1 mouse cellular context compared by ENCODE assay signal in the genomic region with DNA sequence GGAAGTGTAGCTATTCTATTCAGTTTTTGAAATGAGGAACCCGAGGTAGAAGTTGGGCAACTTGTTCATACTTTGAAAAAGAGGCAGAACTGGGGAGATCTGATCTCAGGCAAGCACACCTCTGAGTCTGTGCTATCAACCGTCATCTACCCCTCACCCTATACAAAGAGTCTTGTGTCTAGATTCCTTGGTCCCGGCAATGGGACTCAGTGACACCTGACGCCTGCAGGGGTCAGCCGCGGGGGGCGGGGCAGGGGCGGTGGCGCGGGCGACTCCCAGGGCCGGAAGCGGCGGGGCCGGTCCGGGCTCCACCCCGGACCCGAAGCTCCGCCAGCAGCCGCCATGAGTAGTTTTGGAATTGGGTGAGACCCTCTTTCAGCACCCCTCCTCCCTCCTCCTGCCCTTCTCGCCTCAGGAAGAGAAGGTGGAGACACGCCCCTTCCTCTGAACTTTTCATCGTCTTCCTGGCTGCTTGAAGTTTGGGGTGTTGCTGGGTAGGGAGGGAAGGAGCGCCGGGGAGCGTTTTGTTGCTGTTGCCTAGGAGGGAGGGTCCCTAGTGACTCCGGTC.
TF ChIP-seq lines count a peak whose summit lies in the region.

No protein-coding gene starts in this region.

TF ChIP-seq in CH12.LX, 34 proteins besides CTCF, POLR2A, EP300 and RAD21 (continued from another document):
- TF ChIP-seq BHLHE40 (IDR thresholded peaks at IDR 0.05; ENCODE audit: low read depth, low read length) (peak; percentile 13; the same call in 1 of the 2 replicates), PAX5 (IDR thresholded peaks at IDR 0.05; ENCODE audit: low read length) (no peak), JUN (IDR thresholded peaks at IDR 0.05; ENCODE audit: insufficient read depth, low read depth, low read length) (no peak), ZMIZ1 (IDR thresholded peaks at IDR 0.05; ENCODE audit: low read depth, low read length) (no peak), MAZ (IDR thresholded peaks at IDR 0.05; ENCODE audit: low read depth, low read length) (no peak), SIN3A (IDR thresholded peaks at IDR 0.05; ENCODE audit: low read length) (peak; percentile 80), ZKSCAN1 (IDR thresholded peaks at IDR 0.05; ENCODE audit: borderline replicate concordance, low read depth, low read length) (no peak), TCF12 (IDR thresholded peaks at IDR 0.05; ENCODE audit: low read depth, low read length) (0 out of 2 replicates have a peak, but pooled peaks have one; percentile 33), RCOR1 (conservative IDR thresholded peaks at IDR 0.05; ENCODE audit: low read depth, low read length) (no peak), MAFK (IDR thresholded peaks at IDR 0.05; ENCODE audit: insufficient replicate concordance, low read length) (no peak), E2F4 (IDR thresholded peaks at IDR 0.05; ENCODE audit: insufficient replicate concordance, low read depth, low read length) (no peak), ZC3H11A (IDR thresholded peaks at IDR 0.05; ENCODE audit: low read depth, low read length) (no peak), UBTF (IDR thresholded peaks at IDR 0.05; ENCODE audit: low read depth, low read length) (no peak), IRF4 (IDR thresholded peaks at IDR 0.05; ENCODE audit: low read depth, low read length) (no peak), GABPA (IDR thresholded peaks at IDR 0.05; ENCODE audit: insufficient replicate concordance, low read depth, low read length) (no peak), CHD1 (IDR thresholded peaks at IDR 0.05; ENCODE audit: low read depth, low read length) (no peak), MXI1 (IDR thresholded peaks at IDR 0.05; ENCODE audit: low read depth, low read length) (peak; percentile 70), JUND (conservative IDR thresholded peaks at IDR 0.05; ENCODE audit: low read depth, low read length) (no peak), HCFC1 (IDR thresholded peaks at IDR 0.05; ENCODE audit: low read depth, low read length) (no peak), ZNF384 (IDR thresholded peaks at IDR 0.05; ENCODE audit: low read depth, low read length) (no peak)
